Mouse (Mus musculus): ENCODE measurements around the gene Sugp1.
"Not testable (repeated sequence)": the region's sequence is repeated elsewhere in the genome, so short reads cannot be mapped to it uniquely, and the experiment has no call there.

Sugp1 gene

GRCm38 (mm10) chr8:70043996-70044395 lies 1.4 kb downstream of the Sugp1 start:
- no peak for DNase-seq (ENCODE audit: low spot score)

- DNase-seq (ENCODE audit: low spot score) = no peak
Observed at GRCm38 (mm10) chr8:70049662-70050061, 7.0 kb downstream of the Sugp1 start.

DNA sequence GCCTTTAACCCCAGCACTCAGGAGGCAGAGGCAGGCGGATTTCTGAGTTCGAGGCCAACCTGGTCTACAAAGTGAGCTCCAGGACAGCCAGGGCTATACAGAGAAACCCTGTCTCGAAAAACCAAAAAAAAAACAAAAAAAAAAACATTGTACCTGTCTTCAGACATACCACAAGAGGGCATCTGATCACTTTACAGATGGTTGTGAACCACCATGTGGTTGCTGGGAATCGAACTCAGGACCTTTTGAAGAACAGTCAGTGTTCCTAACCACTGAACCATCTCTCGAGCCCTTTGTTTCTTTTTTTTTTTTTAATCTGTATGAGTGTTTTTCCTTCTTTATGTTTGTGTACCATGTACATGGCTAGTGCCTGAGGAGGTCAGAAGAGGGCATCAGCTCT lies 7.8 kb downstream of the Sugp1 start:
- DNase-seq (ENCODE audit: low spot score) = not testable (repeated sequence)

GRCm38 (mm10) chr8:70057721-70058120 lies 15.1 kb downstream of the Sugp1 start:
- no peak for DNase-seq (ENCODE audit: low spot score)

DNA sequence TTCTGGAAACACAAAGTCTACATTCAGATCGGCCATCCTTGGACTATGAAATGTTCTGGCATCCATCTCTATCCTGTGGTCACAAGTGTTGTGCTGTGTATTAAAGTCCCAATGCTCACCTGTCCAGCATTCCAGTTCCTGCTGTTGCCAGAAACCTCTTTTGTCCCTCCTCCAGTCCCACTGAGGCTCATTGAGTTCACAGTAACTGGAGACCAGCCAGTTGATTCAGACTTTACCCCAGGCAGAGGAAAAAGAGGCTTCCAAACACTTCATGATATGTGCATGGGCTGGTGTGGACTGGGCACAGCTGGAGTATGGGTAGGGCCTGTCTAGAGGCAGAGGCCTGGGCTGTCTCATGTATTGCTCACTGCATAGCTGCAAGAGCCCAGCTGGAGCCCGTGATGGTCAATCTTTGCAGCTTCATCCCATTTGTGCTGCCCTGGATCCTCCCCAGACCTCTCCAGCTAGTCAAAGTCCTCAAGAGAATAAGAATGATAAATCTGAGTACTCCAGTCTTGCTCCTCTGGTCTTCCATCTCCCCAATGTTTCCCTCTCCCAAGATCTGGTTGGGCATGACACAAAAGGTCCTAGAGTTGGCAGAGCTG lies 29.3 kb downstream of the Sugp1 start:
- DNase-seq (ENCODE audit: low spot score) = no peak

- DNase-seq (ENCODE audit: low spot score) = peak; percentile 24
Observed at GRCm38 (mm10) chr8:70072441-70073069, 29.9 kb downstream of the Sugp1 start, which contains the start of gene Tm6sf2. Gene Tm6sf2 (plus strand): TSS chr8:70072924.

DNA sequence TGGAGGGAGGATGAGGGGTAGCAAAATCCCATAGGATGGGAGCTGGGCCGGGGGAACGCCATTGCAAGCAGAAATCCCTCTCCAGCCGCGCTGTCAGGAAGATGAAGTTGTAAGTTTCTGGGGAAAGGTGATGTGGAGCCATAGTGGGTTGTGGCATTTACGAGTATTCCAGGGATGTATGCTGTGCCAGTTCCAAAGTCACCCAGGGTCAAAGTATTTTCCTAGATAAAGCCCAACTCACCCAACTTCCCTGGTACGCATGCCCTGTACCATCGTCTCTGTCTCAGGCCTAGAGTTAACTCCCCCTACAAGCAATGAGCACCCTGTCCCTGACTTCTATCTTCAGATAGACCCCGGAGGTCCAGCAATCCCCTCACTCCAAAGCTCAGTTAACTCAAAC lies 30.5 kb downstream of the Sugp1 start:
- DNase-seq (ENCODE audit: low spot score) = no peak

DNA sequence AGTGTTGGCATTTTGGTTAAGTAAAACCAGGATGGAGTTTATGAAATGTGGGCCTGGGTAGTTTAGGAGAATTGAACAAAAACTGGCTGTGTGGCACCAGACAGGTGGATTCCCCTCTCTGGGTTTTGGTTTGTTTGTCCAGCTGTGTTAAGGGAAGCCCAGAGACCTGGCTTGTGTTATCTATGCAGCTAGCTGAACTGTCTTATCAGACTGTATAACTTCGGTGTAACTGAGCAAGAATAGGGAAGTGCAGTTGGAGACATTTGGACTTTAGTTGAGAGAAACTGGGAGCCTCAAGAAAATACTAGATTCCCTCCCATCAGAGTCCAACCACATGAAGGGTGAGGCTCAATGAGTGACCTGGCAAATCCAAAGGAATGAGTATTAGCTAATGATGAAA lies 31.1 kb downstream of the Sugp1 start:
- DNase-seq (ENCODE audit: low spot score) = no peak

GRCm38 (mm10) chr8:70081976-70082375 lies 39.4 kb downstream of the Sugp1 start:
- DNase-seq (ENCODE audit: low spot score) = no peak

DNA sequence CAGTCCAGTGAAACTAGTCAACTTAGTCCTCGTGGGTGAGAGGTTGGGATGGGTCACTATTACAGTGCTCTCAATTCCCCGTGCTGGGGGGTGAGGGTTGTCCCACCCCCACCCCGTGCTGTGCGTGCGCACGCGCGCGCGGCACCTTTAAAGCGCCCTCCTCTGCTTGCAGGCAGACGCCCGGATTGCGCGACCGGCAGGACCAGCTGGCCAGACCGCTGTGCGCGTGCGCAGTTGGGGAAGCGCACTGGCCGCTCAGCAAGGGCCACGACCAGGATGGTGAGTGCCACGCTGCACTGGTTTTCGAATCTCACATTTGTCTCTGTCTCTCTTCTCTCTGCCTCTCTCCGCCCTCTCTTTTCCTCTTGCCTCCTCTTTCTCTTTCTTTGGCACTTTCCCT lies 40.7 kb downstream of the Sugp1 start, which contains the start of gene Hapln4:
Gene Hapln4, plus strand, starts transcription at position 173 of the 400 bp plus-strand sequence.
- DNase-seq (ENCODE audit: low spot score) = peak; percentile 50

DNA sequence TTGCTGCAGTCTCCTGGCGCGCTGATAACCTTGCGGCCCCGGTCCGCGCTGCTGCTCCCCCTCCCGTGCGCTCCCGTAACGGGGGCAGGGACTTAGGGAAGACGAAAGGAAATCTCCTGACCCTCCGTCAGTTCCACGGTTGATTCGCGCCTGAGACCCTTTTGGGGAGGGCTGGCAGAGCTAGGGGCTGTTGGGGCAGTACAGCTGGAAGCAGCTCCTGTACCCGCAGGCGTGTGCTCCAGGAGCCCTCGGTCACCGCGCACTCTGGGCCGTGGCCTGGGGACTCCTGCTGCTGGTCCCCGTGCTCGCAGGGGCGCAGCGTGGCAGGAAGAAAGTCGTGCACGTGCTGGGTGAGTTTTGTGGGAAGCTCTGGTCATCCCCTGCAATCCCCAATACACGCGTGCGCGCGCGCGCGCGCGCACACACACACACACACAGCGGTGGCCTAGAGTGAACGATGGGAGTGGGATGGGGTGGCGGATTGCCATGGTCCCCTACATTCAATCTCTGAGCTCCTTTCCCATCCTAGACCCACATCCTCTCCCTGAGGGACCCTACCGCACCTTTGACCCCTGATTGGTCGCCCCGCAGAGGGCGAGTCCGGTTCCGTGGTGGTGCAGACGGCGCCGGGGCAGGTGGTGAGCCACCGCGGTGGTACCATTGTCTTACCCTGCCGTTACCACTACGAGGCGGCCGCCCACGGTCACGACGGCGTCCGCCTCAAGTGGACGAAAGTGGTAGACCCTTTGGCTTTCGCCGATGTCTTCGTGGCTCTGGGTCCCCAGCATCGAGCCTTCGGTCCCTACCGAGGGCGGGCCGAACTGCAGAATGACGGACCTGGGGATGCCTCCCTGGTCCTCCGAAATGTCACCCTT lies 41.8 kb downstream of the Sugp1 start:
- DNase-seq (ENCODE audit: low spot score) = no peak

GRCm38 (mm10) chr8:70086151-70086550 lies 43.5 kb downstream of the Sugp1 start:
- no peak for DNase-seq (ENCODE audit: low spot score)

GRCm38 (mm10) chr8:70087237-70087636 lies 44.6 kb downstream of the Sugp1 start:
- DNase-seq (ENCODE audit: low spot score) = no peak

DNA sequence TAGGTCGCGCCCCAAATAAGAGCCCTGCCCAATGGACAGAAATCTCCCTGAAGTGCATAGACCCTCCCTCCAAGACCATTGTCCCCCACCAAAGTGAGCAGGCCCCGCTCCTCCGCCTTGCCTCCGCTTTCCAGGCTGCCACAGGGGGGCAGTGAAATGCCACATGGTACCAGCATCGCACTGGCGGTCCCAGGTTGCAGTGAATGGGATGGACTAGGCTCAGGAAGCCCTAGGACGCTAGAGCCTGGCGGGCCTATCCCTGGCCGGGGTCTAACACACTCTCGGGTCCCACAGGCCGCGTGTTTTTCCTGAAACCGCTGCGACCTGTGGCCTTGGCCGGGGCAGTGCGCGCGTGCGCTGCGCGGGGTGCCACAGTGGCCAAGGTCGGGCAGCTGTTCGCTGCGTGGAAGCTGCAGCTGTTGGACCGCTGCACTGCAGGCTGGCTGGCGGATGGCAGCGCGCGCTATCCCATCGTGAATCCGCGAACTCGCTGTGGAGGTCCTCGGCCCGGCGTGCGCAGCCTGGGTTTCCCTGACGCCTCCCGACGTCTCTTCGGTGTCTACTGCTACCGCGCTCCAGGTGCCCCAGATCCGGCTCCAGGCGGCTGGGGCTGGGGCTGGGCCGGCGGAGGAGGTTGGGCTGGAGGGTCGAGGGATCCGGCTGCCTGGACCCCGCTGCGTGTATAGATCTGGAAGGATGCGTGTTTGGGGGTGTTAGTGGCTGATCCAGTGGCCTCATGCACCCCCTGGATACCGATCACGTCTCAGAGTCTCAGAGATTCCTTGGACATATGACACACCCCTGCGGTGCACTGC lies 45.4 kb downstream of the Sugp1 start:
- peak; percentile 33 for DNase-seq (ENCODE audit: low spot score)

DNA sequence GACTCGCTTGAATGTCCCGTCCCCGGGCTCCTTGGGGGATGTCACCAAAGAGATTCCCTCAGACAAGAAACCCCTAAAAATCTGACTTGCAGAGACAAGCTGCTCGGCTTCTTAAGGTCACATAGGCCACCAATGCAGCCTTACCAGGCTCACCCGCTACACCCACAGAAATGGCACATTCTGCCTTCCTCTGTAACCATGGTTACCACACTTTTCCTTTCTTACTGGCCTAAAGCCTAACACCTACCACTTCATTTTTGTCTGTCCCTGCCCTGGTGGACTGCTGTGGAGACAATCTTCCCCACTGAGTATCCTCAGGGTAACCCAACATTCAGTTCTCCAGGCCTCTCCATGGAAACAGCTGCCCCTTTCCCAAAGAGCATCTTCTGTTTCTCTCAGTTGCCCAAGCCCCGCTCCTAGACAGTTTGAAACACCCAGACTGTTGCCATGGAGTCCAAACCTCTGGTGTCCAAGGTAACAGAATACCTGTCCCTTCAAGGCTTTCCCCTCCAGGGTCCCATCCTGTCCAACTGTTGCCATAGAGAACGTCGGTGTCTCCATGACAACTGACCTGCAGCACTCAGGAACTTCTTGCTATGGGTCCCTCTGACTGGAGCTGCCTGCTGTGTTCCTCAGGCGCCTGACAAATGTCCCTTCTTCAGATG lies 46.8 kb downstream of the Sugp1 start:
- DNase-seq (ENCODE audit: low spot score) = no peak

DNA sequence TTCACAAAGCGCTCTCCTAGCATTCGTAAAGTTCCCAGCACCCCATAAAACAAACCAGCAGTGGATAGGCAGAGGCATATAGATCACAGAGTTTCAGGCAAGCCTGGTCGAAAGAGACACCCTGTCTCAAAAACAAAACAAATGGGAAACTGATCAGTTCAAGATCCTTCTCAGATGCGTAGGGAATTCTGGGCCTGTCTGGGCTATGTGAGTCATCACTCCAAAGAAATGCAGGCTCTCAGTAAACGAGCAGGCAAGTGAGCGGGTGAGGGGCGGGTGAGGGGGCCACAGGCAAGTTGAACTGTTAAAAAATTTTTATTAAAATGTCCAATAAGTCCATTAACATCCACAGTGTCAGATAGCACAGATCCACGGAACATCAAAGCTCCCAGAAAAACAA lies 50.2 kb downstream of the Sugp1 start:
- no peak for DNase-seq (ENCODE audit: low spot score)

DNA sequence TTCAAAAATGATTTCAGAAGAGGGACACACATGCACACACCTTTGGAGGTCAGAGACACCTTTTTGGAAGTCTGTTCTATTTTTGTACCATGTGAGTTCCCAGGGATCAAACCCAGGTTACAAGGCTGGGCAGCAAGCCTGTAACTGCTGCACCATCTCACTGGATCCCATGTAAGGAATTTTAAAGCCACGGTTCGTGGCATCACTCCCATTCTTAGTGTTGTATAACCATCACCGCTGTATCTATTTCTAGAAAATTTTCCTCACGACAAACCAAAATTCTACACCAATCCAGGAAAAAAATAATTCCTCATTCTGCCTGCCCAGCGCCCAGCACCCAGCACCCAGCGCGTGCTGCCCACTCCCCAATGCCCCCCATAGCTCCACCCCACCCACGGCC lies 56.7 kb downstream of the Sugp1 start:
- DNase-seq (ENCODE audit: low spot score) = no peak

- DNase-seq (ENCODE audit: low spot score) = no peak
Observed at GRCm38 (mm10) chr8:70100241-70100640, 57.6 kb downstream of the Sugp1 start.

- no peak for DNase-seq (ENCODE audit: low spot score)
Observed at GRCm38 (mm10) chr8:70104506-70104905, 61.9 kb downstream of the Sugp1 start.

- no peak for DNase-seq (ENCODE audit: low spot score)
Observed at GRCm38 (mm10) chr8:70104922-70105321, 62.3 kb downstream of the Sugp1 start.

- DNase-seq (ENCODE audit: low spot score) = no peak
Observed at GRCm38 (mm10) chr8:70110451-70110850, 67.8 kb downstream of the Sugp1 start.

Data from ovary, postnatal 36 days (tissue).